Mouse (Mus musculus) heart, embryonic 14.5 days (tissue): ENCODE data around the gene Usp5. TPM values are rescaled to one million over a fixed set of nuclear protein-coding genes. Genes with fewer than 3 reads are reported as not detected.
A peak's percentile ranks its signal among the peaks of the same experiment; 100 is the strongest.

ENCODE experiments used
- ATAC-seq: fragments of 200-750 bp; cut with Nextera tagmentation; 2 replicates; pipeline ENCODE4 v1.8.0; 2017; ENCODE audit warnings: low read depth, moderate TSS enrichment; ENCODE audit not compliant: insufficient number of reproducible peaks, insufficient read depth, low FRiP score
- H3K27ac ChIP-seq, 2 experiments: fragments of 200-500 bp in 1 of 2; fragments of 300-500 bp in 1 of 2; sonication (generic) in 1 of 2; replicated peaks in 1 of 2; 2 replicates each; pipeline ENCODE4 v1.5.1; 2012 to 2014; ENCODE audit warnings: low read depth in 2 of 2, low read length in 2 of 2, control low read depth in 1 of 2, mild to moderate bottlenecking in 1 of 2, mixed read lengths in 1 of 2; ENCODE audit not compliant: control insufficient read depth in 1 of 2, insufficient read depth in 1 of 2
- H3K27me3 ChIP-seq: fragments of 300-500 bp; sonication (generic); 2 replicates; pipeline ENCODE4 v1.6.1; 2014; ENCODE audit warnings: mild to moderate bottlenecking, low read length, control low read depth; ENCODE audit not compliant: control insufficient read depth, insufficient read depth
- H3K36me3 ChIP-seq: fragments of 300-500 bp; sonication (generic); 2 replicates; pipeline ENCODE4 v1.6.1; 2014; ENCODE audit warnings: mild to moderate bottlenecking, control low read depth, low read length, mixed read lengths; ENCODE audit not compliant: control insufficient read depth, insufficient read depth
- H3K4me1 ChIP-seq, 2 experiments: fragments of 200-500 bp in 1 of 2; fragments of 300-500 bp in 1 of 2; sonication (generic) in 1 of 2; 2 replicates each; pipeline ENCODE4 v1.6.1; 2012 to 2014; ENCODE audit warnings: low read length in 2 of 2, control low read depth in 1 of 2, mixed read lengths in 1 of 2; ENCODE audit not compliant: control insufficient read depth in 2 of 2, insufficient read depth in 2 of 2
- H3K4me2 ChIP-seq: fragments of 300-500 bp; sonication (generic); 2 replicates; pipeline ENCODE4 v1.6.1; 2014; ENCODE audit warnings: mild to moderate bottlenecking, low read length
- H3K4me3 ChIP-seq, 2 experiments: fragments of 200-500 bp in 1 of 2; fragments of 300-500 bp in 1 of 2; sonication (generic) in 1 of 2; 2 replicates each; pipeline ENCODE4 v1.5.1; 2012 to 2014; ENCODE audit warnings: low read length in 2 of 2, mild to moderate bottlenecking in 2 of 2, control low read depth in 1 of 2, low read depth in 1 of 2, moderate library complexity in 1 of 2; ENCODE audit not compliant: control insufficient read depth in 1 of 2, insufficient read depth in 1 of 2
- H3K9ac ChIP-seq: fragments of 300-500 bp; sonication (generic); 2 replicates; pipeline ENCODE4 v1.6.1; 2014; ENCODE audit warnings: mild to moderate bottlenecking, low read length
- H3K9me3 ChIP-seq: fragments of 300-500 bp; sonication (generic); 2 replicates; pipeline ENCODE4 v1.6.1; 2016; ENCODE audit warnings: low read length, control low read depth; ENCODE audit not compliant: control insufficient read depth
- WGBS: fragments of 180-500 bp; shearing (Covaris S2); extraction: QIAGEN DNeasy Blood & Tissue Kit; methylation state at CpG from one replicate; pipeline ENCODE4 v1.1.7; 2014; 5-methylcytosine and 5-hydroxymethylcytosine counted together
- polyA plus RNA-seq: library from polyadenylated mRNA; unstranded; fragments of >200 nt; fragmentation: Nextera tagmentation; extraction: Ambion mirVana; gene quantifications from 2 replicates; pipeline ENCODE4 v1.2.1, GENCODE M21; 2014

The Usp5 gene
- polyA plus RNA-seq, 1 experiment from 2014 or later, result 85.9 TPM

DNA sequence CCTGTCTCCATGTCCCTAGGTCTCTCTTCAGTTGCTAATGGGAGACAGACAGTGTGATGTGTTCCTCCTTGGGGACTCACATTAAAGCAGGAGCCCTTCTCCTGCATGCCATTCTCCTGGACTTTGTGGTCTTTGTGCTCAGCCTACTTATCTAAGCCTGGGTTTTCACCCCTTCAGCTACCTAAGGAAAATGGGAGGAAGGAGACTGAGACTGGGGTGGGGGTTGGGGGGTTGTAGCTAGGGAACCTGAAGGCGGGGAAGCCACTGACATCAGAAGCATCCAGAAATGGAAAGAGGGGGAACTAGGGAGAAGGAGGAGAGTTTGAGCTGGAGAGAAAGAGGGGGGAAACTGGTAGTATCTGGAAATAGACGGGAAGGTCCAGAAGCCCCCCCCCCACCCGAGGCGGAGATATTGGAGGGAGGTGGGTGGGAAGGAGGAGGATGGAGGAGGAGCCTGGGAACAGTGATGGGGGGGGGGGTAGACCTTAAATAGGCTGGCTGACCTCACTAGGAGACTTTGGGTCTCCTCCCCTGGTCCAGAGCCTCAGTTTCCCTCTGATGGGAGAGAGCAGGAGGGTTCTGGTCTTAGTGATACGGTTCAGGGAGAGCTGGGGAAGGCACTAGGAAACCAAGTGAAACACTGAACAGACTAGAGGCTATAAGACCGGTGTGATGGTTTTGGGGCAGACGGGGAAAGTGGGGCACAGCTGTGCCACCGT is 33.3 kb upstream of the Usp5 start:
- no peak for ATAC-seq
- Histone ChIP-seq H3K9me3 (no peaks in the 10 kb centered on the region), H3K4me1 (peaks cover 14 to 24% of the 10 kb centered on the region in 2 experiments; a peak in 3 of 4 replicates), H3K27me3 (peaks cover 37% of the 10 kb centered on the region), H3K4me2 (peak overlapping the region; percentile 96), H3K27ac (no peak overlapping the region), H3K4me3 (peak overlapping the region; percentile 54 to 62), H3K36me3 (no peaks in the 10 kb centered on the region), H3K9ac (peak overlapping the region; percentile 77; the same call in 1 of the 2 replicates)
- WGBS, result 22% methylated on average over 8 of the region's 8 CpGs

GRCm38 (mm10) chr6:124861802-124862201 is 32.5 kb upstream of the Usp5 start:
- Histone ChIP-seq H3K27me3 (peaks cover 33% of the 10 kb centered on the region), H3K4me1 (peaks cover 14 to 24% of the 10 kb centered on the region in 2 experiments; a peak in 3 of 4 replicates)

DNA sequence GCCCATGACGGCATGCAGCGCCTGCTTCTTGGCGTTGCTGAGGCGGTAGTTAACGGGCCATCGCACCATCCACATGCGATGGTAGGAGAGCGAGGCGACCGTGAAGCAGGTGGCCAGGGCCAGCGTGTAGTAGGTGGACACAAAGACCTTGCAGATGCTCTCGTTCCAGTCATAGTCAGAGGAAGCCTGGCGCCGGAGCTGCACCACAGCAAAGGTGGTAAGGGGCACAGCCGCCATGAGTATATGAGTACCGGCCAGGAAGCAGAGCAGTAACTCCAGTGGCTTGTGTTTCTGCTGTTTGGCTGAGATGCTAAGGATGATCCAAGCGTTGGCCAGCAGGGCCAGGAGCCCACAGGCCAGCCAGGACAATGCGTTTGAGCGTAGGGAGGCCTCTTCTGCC is 32.0 kb upstream of the Usp5 start:
- peaks cover 33% of the 10 kb centered on the region for H3K27me3 ChIP-seq
- no peak for ATAC-seq
- peaks cover 14 to 24% of the 10 kb centered on the region in 2 experiments; a peak in 3 of 4 replicates for H3K4me1 ChIP-seq
- no peaks in the 10 kb centered on the region for H3K36me3 ChIP-seq
- H3K9me3 ChIP-seq, result no peaks in the 10 kb centered on the region
- H3K27ac ChIP-seq, result no peak overlapping the region
- no peak overlapping the region for H3K4me2 ChIP-seq
- H3K9ac ChIP-seq, result no peak overlapping the region
- WGBS, result 86% methylated on average over 19 of the region's 19 CpGs
- no peak overlapping the region for H3K4me3 ChIP-seq

More at GRCm38 (mm10) chr6:124861802-124862201, 32.5 kb upstream of the Usp5 start:
- no peak overlapping the region for H3K4me3 ChIP-seq
- no peaks in the 10 kb centered on the region for H3K9me3 ChIP-seq
- no peaks in the 10 kb centered on the region for H3K36me3 ChIP-seq
- H3K9ac ChIP-seq, result no peak overlapping the region
- 51% methylated on average over 3 of the region's 3 CpGs for WGBS
- H3K27ac ChIP-seq, result no peak overlapping the region
- ATAC-seq, result no peak
- no peak overlapping the region for H3K4me2 ChIP-seq

DNA sequence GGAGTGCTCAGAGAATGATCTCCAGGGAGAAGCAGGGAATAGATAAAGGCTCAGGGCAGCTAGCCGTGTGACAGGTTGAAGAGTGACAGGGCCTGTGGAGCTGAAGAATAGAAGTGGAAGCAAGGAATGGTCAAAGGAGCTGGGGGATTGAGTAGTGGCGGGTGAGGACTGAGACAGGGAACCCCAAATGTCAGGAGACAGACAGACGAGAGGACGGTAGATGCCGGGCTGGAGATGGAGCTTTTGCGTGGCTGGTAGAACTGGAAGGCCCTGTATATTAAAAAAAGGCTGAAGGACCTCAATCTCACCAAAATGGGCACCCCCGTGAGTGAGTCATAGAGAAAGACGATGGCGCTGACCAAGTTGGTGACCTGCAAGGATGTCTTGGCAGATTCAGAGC is 31.2 kb upstream of the Usp5 start:
- no peak overlapping the region for H3K27ac ChIP-seq
- H3K9ac ChIP-seq, result no peak overlapping the region
- peaks cover 33% of the 10 kb centered on the region for H3K27me3 ChIP-seq
- 73% methylated on average over 9 of the region's 9 CpGs for WGBS
- H3K4me3 ChIP-seq, result no peak overlapping the region
- peaks cover 16 to 24% of the 10 kb centered on the region in 2 experiments; a peak in 3 of 4 replicates for H3K4me1 ChIP-seq
- no peaks in the 10 kb centered on the region for H3K9me3 ChIP-seq
- ATAC-seq, result no peak
- no peaks in the 10 kb centered on the region for H3K36me3 ChIP-seq
- no peak overlapping the region for H3K4me2 ChIP-seq

DNA sequence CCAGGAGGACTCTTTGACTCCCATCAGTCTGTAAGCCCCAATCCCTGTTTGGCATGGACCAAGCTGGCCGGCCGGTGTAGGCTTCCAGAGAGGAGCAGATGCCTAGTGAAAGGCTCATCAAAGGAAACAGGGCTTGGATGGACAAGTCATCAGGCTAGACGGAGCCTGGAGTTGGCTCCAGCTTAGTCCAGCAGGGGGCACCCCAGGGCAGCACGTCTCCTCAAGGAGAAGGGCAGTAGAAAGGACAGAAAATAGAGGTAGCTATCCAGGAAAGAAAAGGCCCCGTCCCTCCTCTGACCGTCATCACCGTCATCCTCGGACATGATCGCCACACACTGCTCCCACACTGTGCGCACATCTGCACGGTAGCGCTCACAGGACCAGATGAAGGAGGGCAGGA is 30.4 kb upstream of the Usp5 start:
- H3K9ac ChIP-seq, result peak overlapping the region; percentile 48; the same call in 1 of the 2 replicates
- H3K9me3 ChIP-seq, result no peaks in the 10 kb centered on the region
- H3K4me3 ChIP-seq, result no peak overlapping the region
- no peak overlapping the region; the same call in 1 of the 2 replicates for H3K4me2 ChIP-seq
- H3K4me1 ChIP-seq, result peaks cover 16 to 28% of the 10 kb centered on the region in 2 experiments; a peak in 3 of 4 replicates
- WGBS, result 4% methylated on average over 12 of the region's 12 CpGs
- no peak overlapping the region for H3K27ac ChIP-seq
- peaks cover 26% of the 10 kb centered on the region for H3K27me3 ChIP-seq
- H3K36me3 ChIP-seq, result peaks cover 2% of the 10 kb centered on the region; the same call in 1 of the 2 replicates
- no peak for ATAC-seq

GRCm38 (mm10) chr6:124858561-124859318 is 29.5 kb upstream of the Usp5 start:
- Histone ChIP-seq H3K27me3 (peaks cover 22% of the 10 kb centered on the region), H3K4me1 (peaks cover 13 to 27% of the 10 kb centered on the region in 2 experiments; a peak in 3 of 4 replicates), H3K9me3 (no peaks in the 10 kb centered on the region), H3K4me3 (no peak overlapping the region), H3K36me3 (peaks cover 4% of the 10 kb centered on the region), H3K27ac (no peak overlapping the region), H3K9ac (no peak overlapping the region), H3K4me2 (no peak overlapping the region)
- no peak for ATAC-seq
- 69% methylated on average over 27 of the region's 28 CpGs for WGBS

GRCm38 (mm10) chr6:124857840-124858530 is 28.7 kb upstream of the Usp5 start:
- Histone ChIP-seq H3K9ac (peak overlapping the region; percentile 89), H3K27me3 (peaks cover 22% of the 10 kb centered on the region), H3K27ac (peak overlapping the region; percentile 46 to 87), H3K4me3 (peak overlapping the region; percentile 58 to 81), H3K4me1 (peaks cover 10 to 23% of the 10 kb centered on the region in 2 experiments; a peak in 3 of 4 replicates), H3K36me3 (peaks cover 7% of the 10 kb centered on the region), H3K9me3 (no peaks in the 10 kb centered on the region), H3K4me2 (peak overlapping the region; percentile 93)
- WGBS, result 29% methylated on average over 26 of the region's 26 CpGs
- ATAC-seq, result no peak
